In the genomic region with DNA sequence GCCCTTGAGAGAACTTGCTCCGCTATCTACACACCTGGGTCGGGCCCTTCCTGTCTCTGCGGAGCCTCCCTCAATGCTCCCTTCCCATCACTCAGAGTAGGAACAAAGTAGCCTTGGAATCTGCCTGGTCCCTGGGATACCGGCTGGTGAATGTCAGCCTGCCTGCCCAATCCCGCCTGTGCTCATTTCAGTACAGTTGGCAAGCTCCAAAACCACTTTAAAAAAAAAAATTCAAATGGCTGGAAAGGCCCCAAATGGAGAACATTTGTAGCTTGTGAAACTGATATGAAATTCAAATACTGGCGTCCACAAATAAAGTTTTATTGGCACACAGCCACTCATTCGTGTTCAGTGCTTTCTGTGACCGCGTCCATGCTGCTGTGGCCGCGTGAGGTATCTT, we compare ENCODE assay signal across 26 mouse cellular contexts. TPM values are rescaled to one million over a fixed set of nuclear protein-coding genes. Genes with fewer than 3 reads are reported as not detected.
A peak's percentile ranks its signal among the peaks of the same experiment; 100 is the strongest.
DNase-seq lines count a peak whose midpoint lies in the region; ATAC-seq lines count a peak whose summit lies in the region.
"Had no signal": no experiment of that assay in that cellular context is flagged by ENCODE, and none has a peak within 500 bp of the region (broad histone marks: within the 10 kb centered on the region; RNA-seq: fewer than 3 reads in every experiment).

No protein-coding gene starts in this region.

- peak; percentile 16 to 20 for DNase-seq in layer of hippocampus, adult 8-10 months (ENCODE audit: low spot score in 2 of 2)
- no peak for DNase-seq in layer of hippocampus, adult 9-10 months (ENCODE audit: low spot score)
- peak; percentile 61 to 72 for DNase-seq in right cerebral cortex, postnatal 10 days (ENCODE audit: low spot score in 2 of 2)
- DNase-seq in right cerebral cortex, postnatal 36 days (ENCODE audit: low spot score in 2 of 2), result no peak
- peak; percentile 23 for DNase-seq in lung, postnatal 10 days
- DNase-seq in midbrain, embryonic 10.5 days (ENCODE audit: low spot score), result no peak
- DNase-seq: B cell, adult 2 months; cerebellum, adult 9-10 months; kidney, adult 8-10 months; kidney, postnatal 4 days; retina, postnatal 1 day; thymus, postnatal 4 days had no signal

- H3K27ac ChIP-seq in forebrain, embryonic 15.5 days (replicated peaks), result peak overlapping the region; percentile 78
- no peak overlapping the region for H3K27ac ChIP-seq in forebrain, embryonic 12.5 days
- no peak overlapping the region for H3K27ac ChIP-seq in midbrain, embryonic 10.5 days (replicated peaks)
- H3K27ac ChIP-seq: embryonic facial prominence, embryonic 12.5 days; hindbrain, embryonic 12.5 days; liver, embryonic 12.5 days had no signal

- no peak overlapping the region for H3K4me2 ChIP-seq in forebrain, embryonic 15.5 days (replicated peaks)
- H3K4me2 ChIP-seq in forebrain, embryonic 12.5 days, result no peak overlapping the region
- H3K4me2 ChIP-seq: embryonic facial prominence, embryonic 12.5 days; hindbrain, embryonic 12.5 days; liver, embryonic 12.5 days had no signal

- H3K36me3 ChIP-seq in forebrain, embryonic 15.5 days, result no peaks in the 10 kb centered on the region
- H3K36me3 ChIP-seq in forebrain, embryonic 12.5 days (replicated peaks), result no peaks in the 10 kb centered on the region
- H3K36me3 ChIP-seq in midbrain, embryonic 10.5 days, result no peaks in the 10 kb centered on the region
- H3K36me3 ChIP-seq: embryonic facial prominence, embryonic 12.5 days; hindbrain, embryonic 12.5 days; liver, embryonic 12.5 days had no signal

- peaks cover 13% of the 10 kb centered on the region; the same call in 1 of the 2 replicates for H3K4me1 ChIP-seq in forebrain, embryonic 15.5 days
- H3K4me1 ChIP-seq in forebrain, embryonic 12.5 days, result peaks cover 12% of the 10 kb centered on the region; the same call in 1 of the 2 replicates
- H3K4me1 ChIP-seq in midbrain, embryonic 10.5 days, result peaks cover 34% of the 10 kb centered on the region
- H3K4me1 ChIP-seq: liver, embryonic 12.5 days had no signal

- H3K9ac ChIP-seq in forebrain, embryonic 15.5 days (replicated peaks), result no peak overlapping the region
- no peak overlapping the region for H3K9ac ChIP-seq in forebrain, embryonic 12.5 days
- H3K9ac ChIP-seq: embryonic facial prominence, embryonic 12.5 days; hindbrain, embryonic 12.5 days; liver, embryonic 12.5 days had no signal

- H3K9me3 ChIP-seq in forebrain, embryonic 15.5 days, result no peaks in the 10 kb centered on the region
- H3K9me3 ChIP-seq in forebrain, embryonic 12.5 days, result no peaks in the 10 kb centered on the region
- peaks cover 4% of the 10 kb centered on the region; the same call in 1 of the 2 replicates for H3K9me3 ChIP-seq in midbrain, embryonic 10.5 days (replicated peaks)
- H3K9me3 ChIP-seq: embryonic facial prominence, embryonic 12.5 days; hindbrain, embryonic 12.5 days had no signal

- WGBS in forebrain, embryonic 15.5 days, result 78% methylated on average over 11 of the region's 11 CpGs
- 93% methylated on average over 11 of the region's 11 CpGs for WGBS in forebrain, embryonic 12.5 days
- 94% methylated on average over 11 of the region's 11 CpGs for WGBS in midbrain, embryonic 10.5 days

- peak; percentile 53; the same call in 1 of the 2 replicates for ATAC-seq in forebrain, embryonic 15.5 days (replicated peaks)
- no peak for ATAC-seq in forebrain, embryonic 12.5 days (ENCODE audit: low FRiP score)
- ATAC-seq: liver, embryonic 12.5 days had no signal

- H3K4me3 ChIP-seq in forebrain, embryonic 15.5 days, result no peak overlapping the region
- no peak overlapping the region for H3K4me3 ChIP-seq in forebrain, embryonic 12.5 days (replicated peaks)
- H3K4me3 ChIP-seq in midbrain, embryonic 10.5 days, result no peak overlapping the region
- H3K4me3 ChIP-seq: embryonic facial prominence, embryonic 12.5 days; hindbrain, embryonic 12.5 days; liver, embryonic 12.5 days had no signal

- no peaks in the 10 kb centered on the region for H3K27me3 ChIP-seq in forebrain, embryonic 15.5 days
- H3K27me3 ChIP-seq in forebrain, embryonic 12.5 days, result no peaks in the 10 kb centered on the region
- H3K27me3 ChIP-seq in midbrain, embryonic 10.5 days (ENCODE audit: low read depth, poor library complexity, severe bottlenecking), result no peaks in the 10 kb centered on the region
- H3K27me3 ChIP-seq: embryonic facial prominence, embryonic 12.5 days; hindbrain, embryonic 12.5 days; liver, embryonic 12.5 days had no signal

RNA-seq across cellular contexts. Expression of gene 4930470P17Rik, which starts 50.3 kb away (rescaled TPM):
- polyA plus RNA-seq in forebrain, embryonic 15.5 days (2015; fragmentation: Nextera tagmentation; extraction: Ambion mirVana), result not detected in 2 replicates
- polyA plus RNA-seq in forebrain, embryonic 12.5 days (2016; fragmentation: Nextera tagmentation; extraction: Ambion mirVana), result not detected in 2 replicates
- not detected for total RNA-seq in layer of hippocampus, adult 8-10 months (2022)
- polyA plus RNA-seq in midbrain, embryonic 10.5 days (2016; fragmentation: Nextera tagmentation; extraction: Ambion mirVana), result not detected in 2 replicates
- total RNA-seq: gastrocnemius, adult 18-20 months; gastrocnemius, postnatal 4 days; left cerebral cortex, adult 18-20 months; monocyte, adult 5-6 weeks had no signal
- polyA plus RNA-seq: cortical plate, adult 2 months; embryonic facial prominence, embryonic 12.5 days; heart, postnatal 0 days; hindbrain, embryonic 12.5 days; intestine, embryonic 14.5 days; limb, embryonic 11.5 days; liver, embryonic 12.5 days; neural tube, embryonic 11.5 days had no signal

Comparison
In these comparisons a context has a peak if more than half of its experiments do, and no peak if none do; other contexts are left out.
1. DNase-seq: peak in layer of hippocampus, adult 8-10 months (2 of 2), right cerebral cortex, postnatal 10 days (2 of 2) and lung, postnatal 10 days (single experiment); none in layer of hippocampus, adult 9-10 months (single experiment), right cerebral cortex, postnatal 36 days (0 of 2) and midbrain, embryonic 10.5 days (single experiment).